Mouse (Mus musculus) adrenal gland, adult 8-10 months (tissue): ENCODE data around the gene 4930435E12Rik. TPM values are rescaled to one million over a fixed set of nuclear protein-coding genes. Genes with fewer than 3 reads are reported as not detected.
A peak's percentile ranks its signal among the peaks of the same experiment; 100 is the strongest.
"Not testable (repeated sequence)": the region's sequence is repeated elsewhere in the genome, so short reads cannot be mapped to it uniquely, and the experiment has no call there.

Experiments used
- DNase-seq: peaks from one replicate; pipeline ENCODE4 v3.0.0; 2022
- total RNA-seq, 4 experiments: library from RNA; stranded (reverse); gene quantifications; 2 replicates each; pipeline ENCODE4 v1.2.4; 2022

Gene 4930435E12Rik
- total RNA-seq = not detected

- no peak for DNase-seq
Measured at GRCm38 (mm10) chr16:38828649-38829048, at the start of gene 4930435E12Rik. Gene 4930435E12Rik, minus strand, starts transcription at chr16:38828749.

GRCm38 (mm10) chr16:38874481-38874880, 45.9 kb upstream of the 4930435E12Rik start:
- DNase-seq = no peak

- DNase-seq = no peak
Measured at GRCm38 (mm10) chr16:38873231-38873630, 44.7 kb upstream of the 4930435E12Rik start.

GRCm38 (mm10) chr16:38864358-38864757, 35.8 kb upstream of the 4930435E12Rik start:
- no peak for DNase-seq

GRCm38 (mm10) chr16:38860548-38860947, 32.0 kb upstream of the 4930435E12Rik start:
- no peak for DNase-seq

GRCm38 (mm10) chr16:38858120-38858749, 29.7 kb upstream of the 4930435E12Rik start:
- DNase-seq = no peak

GRCm38 (mm10) chr16:38812521-38812920, 16.0 kb downstream of the 4930435E12Rik start:
- DNase-seq = peak; percentile 14

- DNase-seq = no peak
Measured at GRCm38 (mm10) chr16:38810196-38810595, 18.4 kb downstream of the 4930435E12Rik start.

GRCm38 (mm10) chr16:38807796-38808195, 20.8 kb downstream of the 4930435E12Rik start:
- DNase-seq = not testable (repeated sequence)

- DNase-seq = no peak
Measured at GRCm38 (mm10) chr16:38800091-38800490, 28.5 kb downstream of the 4930435E12Rik start, which contains the start of gene Upk1b. Gene Upk1b, minus strand, starts transcription at chr16:38800328.

- no peak for DNase-seq
Measured at GRCm38 (mm10) chr16:38798957-38799450, 29.5 kb downstream of the 4930435E12Rik start.

- DNase-seq = no peak
Measured at GRCm38 (mm10) chr16:38793120-38793519, 35.4 kb downstream of the 4930435E12Rik start.

GRCm38 (mm10) chr16:38789966-38790365, 38.6 kb downstream of the 4930435E12Rik start:
- DNase-seq = no peak

- DNase-seq = no peak
Measured at GRCm38 (mm10) chr16:38789016-38789415, 39.5 kb downstream of the 4930435E12Rik start.

GRCm38 (mm10) chr16:38785301-38785700, 43.2 kb downstream of the 4930435E12Rik start:
- no peak for DNase-seq

- DNase-seq = no peak
Measured at GRCm38 (mm10) chr16:38782524-38783067, 46.0 kb downstream of the 4930435E12Rik start.

GRCm38 (mm10) chr16:38781946-38782345, 46.6 kb downstream of the 4930435E12Rik start:
- no peak for DNase-seq

- no peak for DNase-seq
Measured at GRCm38 (mm10) chr16:38780960-38781572, 47.5 kb downstream of the 4930435E12Rik start.

- no peak for DNase-seq
Measured at GRCm38 (mm10) chr16:38776342-38776741, 52.2 kb downstream of the 4930435E12Rik start.

- DNase-seq = no peak
Measured at GRCm38 (mm10) chr16:38774964-38775746, 53.4 kb downstream of the 4930435E12Rik start.

GRCm38 (mm10) chr16:38772906-38773496, 55.5 kb downstream of the 4930435E12Rik start:
- DNase-seq = no peak

- DNase-seq = no peak
Measured at GRCm38 (mm10) chr16:38771145-38771544, 57.4 kb downstream of the 4930435E12Rik start.
